Mouse (Mus musculus) heart, adult 11 months (tissue): Measurements from ENCODE around the gene Rb1.

Source experiments
- DNase-seq: peaks from one replicate; pipeline ENCODE4 v3.0.0; 2022

Rb1 gene

DNA sequence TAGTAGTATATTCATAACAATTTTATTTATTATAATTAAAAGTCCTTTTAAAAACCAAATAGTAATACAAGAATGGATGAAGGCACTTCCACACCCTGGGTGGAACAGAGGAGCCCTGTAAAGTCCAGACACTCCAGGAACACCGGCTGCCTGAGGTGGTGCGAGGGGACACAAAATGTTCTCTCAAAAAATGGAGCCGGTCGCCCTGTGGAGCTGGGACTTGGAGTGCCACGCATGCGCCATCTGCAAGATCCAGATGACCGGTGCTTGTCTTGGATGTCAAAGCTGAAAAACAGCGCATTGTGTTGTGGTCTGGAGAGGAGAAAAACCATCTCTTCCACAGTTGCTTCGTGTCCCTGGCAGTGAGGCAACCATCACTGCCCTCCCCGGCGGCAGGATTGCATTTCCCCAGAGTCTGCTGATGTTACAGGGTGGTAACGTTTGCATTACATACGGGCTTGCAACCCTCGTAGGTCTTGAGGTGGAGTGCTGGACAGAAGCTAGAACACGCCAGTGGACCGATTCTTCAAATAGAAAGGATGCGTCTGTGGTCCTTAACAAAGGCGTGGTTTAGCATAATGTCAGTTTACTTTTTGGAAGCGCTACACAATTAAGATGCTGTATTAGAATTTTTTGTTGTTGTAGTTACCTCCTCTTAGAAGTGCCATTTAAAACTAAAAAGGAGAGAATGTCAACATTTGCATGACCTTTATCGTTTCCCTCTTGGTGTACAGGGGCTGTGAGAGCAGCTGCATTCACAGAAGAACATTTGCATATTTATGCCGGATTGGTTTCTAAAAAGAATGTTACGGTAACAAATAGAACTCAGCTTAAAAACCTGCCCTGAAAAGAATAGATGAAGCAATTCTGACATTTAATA, 9.5 kb upstream of the Rb1 start:
- peak; percentile 84 for DNase-seq

DNA sequence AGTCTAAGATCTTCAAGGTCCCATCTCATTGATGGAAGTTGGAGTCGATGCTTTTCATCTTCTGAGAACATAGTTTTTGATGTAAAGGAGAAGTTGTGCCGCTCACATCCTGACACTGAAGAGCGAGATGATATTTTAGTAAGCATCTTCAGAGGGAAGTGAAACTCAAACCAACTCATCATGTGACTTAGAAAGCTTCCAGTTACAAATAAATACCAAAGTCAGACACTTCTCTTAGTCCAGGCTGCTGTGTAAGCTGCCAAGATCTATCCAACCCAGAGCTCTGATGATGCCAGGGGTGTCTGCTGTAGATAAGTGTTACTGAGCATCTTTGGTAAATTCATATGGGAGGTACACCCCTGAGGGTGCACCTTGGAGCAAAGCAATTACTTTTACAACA, 8.3 kb upstream of the Rb1 start:
- DNase-seq = peak; percentile 78

DNA sequence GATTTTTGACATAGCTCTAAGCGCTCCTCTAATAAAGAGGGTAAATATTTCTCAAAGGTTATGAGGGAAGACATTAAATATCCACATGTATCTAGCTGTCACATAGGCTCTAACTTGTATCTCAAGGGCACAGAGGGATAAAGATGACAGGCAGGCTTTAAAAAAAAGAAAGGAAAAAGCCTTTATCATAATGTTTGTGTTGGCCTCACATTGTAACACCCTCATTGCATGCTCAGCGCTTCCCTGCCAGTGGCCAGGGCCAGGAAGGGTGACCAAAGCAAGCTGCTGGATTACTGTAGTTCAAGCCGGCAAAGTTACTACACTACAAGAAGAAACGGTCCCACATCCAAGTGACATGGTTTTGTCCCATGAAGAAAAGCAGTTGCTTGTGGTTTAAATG, 5.8 kb upstream of the Rb1 start:
- peak; percentile 88 for DNase-seq

DNA sequence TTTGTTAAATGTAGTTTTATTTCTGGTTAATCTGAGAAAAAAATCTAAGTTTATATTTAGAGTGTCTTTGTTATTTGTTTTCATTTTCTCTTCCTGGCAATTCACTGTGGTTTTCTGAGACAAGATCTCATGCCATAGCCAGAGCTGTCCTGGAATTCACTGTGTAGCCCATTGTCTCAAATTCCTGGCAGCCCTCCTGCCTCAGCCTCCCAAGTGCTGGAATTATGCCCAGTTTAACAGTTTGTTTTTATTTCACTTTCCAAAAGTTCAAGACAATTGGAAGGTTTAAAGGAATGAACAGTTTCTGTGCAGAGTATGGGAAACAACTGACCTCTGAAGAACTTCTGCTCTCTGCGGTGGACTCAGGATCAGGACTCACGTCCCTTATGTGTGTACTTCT, 4.2 kb upstream of the Rb1 start:
- DNase-seq = peak; percentile 81

DNA sequence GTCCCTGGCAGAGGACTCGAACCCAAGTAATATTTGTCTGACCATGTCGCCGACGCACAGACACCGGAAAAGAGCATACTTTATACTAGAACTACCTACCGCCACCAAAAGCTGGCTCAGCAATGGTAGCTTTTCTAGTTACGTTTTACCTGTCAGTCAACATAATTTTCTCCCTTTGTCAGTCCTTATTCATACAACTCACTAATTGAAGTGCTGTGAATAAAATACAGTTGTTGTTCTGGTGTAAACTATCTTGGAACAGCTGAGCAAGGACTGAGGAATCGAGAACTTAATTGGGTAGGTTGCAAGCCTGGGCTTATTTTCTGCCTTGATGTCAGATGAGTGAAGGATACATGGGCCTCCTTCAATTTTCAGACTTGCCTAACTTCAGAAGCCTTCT, 889 bp upstream of the Rb1 start:
- DNase-seq = no peak

DNA sequence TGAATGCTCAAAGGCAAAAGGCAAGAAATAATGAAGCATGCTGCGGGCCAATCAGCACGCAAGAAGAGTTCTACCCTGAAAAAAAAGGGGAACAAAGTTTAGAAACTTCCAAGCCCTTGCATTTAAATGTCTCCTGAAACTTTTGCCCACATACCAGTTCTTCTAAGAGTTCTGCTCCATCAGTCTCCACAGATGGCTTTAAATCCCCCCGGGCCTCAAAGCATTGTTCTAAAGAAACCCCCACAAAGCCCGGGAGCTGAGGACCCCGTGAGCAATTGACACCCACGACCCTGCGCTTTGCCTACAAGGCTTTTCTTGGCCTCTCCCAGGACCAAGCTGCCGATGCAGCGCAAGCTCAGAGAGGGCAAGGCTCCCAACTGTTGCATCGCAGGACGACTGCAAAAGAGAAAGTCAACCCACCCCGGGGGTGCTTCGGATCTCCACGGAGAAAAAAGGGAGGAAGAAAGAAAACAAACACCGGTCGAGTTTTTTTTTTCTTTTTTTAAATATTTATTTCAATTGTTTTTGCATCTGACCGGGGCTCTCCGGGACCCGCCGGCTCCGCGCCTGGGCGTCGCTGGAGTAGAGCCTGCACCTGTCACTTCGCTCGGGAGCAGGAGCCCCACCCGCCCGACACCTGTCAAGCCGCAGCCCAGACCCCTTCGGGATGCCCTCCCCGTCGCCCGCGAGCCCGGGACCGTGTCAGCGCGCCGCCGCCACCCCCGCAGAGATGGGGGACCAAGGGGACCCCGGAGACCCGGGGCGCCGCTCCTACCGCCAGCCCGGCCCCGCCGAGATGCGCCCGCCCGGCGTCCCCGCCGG, 777 bp downstream of the Rb1 start:
- DNase-seq = peak; percentile 96

DNA sequence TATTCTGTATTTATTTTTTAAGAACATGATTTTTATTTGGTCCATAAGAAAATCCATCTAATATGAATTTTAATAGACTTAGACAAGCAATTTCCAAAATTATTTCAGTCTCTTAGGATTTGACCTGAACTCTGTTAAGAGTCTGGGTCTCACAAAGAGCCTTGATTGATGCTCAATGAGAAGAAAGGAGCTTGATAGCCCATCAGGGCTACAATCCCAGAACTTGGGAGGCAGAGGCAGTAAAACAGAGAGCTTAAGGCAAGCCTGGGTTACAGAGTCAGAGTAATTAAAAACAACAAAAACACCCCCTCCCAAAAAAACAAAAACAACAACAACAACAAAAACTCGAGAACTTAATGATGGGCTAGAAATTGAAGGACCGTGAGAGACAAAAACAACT, 1.7 kb downstream of the Rb1 start:
- DNase-seq = peak; percentile 49

DNA sequence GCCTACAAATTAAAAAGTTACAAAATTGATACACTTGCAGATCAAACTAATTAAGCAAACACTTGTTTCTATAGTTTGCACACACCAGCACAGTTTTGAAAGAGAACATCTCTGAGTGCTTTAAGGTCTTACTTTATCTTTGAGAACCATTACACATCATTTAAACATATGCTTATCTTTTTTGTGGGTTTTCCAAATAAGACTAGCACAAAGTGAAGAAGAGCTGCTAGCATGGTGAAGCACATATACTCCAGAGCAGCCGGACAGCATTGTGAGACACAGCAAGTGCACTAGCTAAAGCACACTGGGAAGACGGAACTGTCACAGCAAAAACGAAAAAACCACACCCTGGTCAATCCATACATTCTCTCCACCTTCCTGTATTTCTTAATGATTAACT, 3.5 kb downstream of the Rb1 start:
- peak; percentile 45 for DNase-seq

DNA sequence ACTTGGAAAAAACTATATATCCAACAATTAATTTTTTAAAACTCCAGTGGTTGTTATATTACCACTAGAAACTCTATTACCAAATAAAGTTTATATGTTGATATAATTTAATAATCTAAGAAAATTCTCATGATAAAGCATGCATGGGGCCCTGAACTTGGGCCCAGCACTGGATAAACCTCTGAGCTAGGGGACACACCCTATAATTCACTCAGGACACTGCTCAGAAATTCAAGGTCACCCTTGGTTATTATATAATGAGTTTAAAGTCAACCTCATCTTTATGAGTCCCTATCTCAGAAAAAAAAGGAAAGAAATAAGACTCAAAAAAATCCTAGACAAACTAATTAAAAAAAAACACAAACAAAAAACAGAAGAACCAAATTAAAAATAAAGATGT, 8.7 kb downstream of the Rb1 start:
- DNase-seq = peak; percentile 35

DNA sequence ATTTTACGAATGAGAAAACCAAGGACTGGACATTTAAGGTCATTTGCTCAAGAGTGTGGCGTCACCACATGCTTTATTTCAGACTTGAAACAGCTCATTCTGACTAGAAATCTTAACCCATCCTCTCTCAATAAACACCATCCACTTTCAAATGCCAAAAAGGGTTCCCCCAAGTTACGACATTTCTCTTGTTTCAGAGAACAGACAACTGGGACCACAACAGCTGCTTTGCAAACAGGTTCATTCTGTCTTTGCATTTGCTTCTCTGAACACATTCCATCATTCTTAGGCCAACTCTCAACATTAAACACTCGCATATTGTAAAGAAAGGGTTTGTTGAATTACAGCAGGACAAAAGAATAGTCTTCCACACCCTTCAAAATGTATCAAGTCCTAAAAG, 11.8 kb downstream of the Rb1 start:
- no peak for DNase-seq

DNA sequence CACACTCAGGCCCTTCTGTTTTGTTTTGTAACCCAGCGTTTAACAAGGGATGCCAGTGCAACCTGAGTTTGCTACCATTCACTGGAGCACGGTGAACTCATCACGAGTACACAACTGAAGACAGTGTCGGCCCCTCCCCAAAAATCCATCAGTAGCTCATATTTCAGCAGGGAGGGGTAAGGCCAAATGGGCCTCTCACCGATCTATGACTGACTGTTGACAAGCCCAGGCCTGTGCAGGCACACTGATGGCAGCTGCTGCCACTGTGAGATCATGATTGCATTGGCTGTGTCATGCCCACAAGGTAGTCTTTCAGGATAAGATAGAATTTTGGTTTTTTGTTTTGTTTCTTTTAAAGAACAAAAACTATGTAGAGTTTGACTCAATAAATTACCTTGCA, 12.2 kb downstream of the Rb1 start:
- DNase-seq = peak; percentile 55

DNA sequence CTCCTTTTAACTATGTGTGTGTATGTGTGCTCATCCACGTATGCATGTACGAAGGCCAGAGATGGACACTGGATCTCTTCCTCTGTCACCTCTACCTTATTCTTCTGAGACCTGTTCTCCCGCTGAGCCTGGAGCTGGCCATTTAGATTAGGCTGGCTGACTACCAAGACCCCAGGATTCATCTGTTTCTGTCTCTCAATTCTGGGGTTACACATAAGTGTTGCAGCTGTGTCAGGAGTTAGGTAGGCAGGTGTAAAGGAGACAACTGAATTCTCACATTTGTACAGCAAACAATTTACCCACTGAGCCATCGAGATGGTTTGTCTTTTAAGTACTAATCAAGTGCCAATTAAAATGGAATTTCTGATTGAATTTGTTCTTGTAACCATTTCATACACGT, 12.7 kb downstream of the Rb1 start:
- no peak for DNase-seq

DNA sequence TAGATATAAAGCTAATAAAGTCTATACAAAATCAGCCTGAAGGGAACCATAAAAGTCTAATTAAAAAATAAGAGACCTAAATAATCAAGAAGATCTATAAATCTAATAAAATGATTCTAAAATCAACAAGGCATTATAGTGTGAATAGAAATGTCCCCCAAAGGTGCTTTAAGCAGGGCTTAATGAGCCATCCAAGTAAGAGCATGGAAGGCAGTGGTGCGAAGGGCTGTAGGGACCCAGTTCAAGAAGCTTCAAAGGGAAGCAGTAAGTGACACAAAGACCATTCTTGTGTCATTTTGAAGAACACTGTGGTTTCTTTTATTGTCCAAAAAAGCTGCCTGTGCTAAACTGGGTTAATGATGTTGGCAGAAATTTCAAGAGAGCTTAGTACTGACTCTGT, 18.1 kb downstream of the Rb1 start:
- no peak for DNase-seq

DNA sequence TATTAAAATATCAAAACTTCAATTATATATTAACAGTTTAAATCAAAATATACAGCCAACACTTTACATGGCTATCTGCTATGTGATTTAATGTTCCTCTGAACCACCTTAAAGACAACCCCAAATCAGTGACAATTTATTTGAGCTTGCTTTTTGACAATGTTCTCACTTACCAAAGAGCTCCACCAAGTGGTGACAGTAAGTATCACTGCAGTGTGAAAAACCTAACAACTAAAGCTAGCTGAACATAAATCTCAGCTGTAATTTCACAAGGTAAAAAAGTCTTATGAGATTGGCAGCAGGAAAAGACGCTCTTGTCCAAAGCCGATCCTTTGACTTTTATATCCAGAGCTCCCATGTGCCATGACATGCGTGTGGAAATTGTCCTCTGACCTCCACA, 22.4 kb downstream of the Rb1 start:
- no peak for DNase-seq

DNA sequence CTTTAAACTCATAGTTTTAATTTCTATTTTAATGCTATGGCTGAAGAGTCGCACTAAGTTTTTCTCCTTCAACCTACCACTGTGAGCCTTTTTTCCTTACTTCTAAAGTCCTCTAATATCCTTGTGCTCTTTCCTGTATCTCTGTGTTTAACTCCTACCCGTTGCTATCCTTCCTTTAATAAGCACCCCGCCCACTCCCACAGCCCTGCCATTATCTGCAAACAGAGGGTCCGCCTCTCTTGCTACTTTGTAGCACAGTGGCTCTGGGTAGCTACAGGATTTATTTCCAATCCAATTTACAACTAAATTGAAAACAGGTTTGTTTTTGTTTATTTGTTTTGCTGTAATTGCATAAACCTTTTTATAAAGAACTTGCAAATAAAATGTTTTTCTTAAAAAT, 23.8 kb downstream of the Rb1 start:
- no peak for DNase-seq

DNA sequence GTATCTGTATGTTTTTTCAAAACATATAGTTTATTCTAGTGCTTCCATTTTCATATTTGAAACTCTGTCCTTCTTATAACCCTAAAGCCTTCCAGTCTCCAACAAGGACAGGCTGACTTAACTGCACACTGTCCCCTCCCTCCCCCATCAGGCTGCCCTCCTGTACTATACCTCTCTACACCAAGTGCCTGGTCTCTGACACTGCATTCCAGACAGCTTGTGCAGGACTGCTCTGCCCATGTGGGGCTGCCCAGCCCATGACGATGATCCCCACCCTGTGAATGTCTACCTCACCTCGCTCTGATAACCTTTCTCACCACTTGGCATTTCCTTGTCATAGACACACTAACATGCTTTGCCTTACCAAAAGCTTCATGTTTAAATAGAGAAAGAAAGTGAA, 30.1 kb downstream of the Rb1 start:
- no peak for DNase-seq

DNA sequence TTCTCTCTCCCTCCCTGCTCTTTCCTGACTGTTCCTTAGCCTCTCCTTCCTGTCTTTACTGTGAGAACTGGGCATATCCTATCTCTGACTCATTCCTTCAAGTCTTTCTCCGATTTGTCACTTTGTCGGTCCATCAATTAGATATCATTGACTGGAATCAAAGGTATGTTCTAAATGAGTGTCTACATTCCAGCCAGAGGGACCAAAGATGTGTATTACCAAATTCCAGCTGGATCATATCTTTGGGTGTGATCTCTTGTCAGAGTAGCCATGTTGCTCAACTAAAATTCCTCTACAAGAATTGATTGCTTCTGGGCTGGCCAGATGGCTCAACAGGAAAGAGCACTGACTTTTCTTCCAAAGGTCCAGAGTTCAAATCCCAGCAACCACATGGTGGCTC, 32.0 kb downstream of the Rb1 start:
- no peak for DNase-seq

DNA sequence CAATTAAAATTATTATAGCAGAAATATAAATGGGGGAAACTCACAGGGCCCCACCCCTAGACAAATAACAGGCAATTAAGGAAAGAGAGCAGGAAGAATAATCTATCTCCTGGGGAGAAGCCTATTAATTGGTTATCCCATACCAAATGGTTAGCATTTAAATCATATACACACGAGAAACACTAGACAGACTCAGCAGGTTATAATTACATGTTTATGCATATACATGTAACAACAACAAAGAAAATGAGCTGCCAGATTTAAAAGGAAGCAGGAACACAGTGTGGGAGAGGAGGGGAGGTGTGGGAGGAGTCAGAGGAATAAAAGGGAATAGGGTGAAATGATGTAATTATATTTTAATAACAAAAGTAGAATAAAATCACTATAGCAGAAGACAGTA, 33.2 kb downstream of the Rb1 start:
- no peak for DNase-seq

DNA sequence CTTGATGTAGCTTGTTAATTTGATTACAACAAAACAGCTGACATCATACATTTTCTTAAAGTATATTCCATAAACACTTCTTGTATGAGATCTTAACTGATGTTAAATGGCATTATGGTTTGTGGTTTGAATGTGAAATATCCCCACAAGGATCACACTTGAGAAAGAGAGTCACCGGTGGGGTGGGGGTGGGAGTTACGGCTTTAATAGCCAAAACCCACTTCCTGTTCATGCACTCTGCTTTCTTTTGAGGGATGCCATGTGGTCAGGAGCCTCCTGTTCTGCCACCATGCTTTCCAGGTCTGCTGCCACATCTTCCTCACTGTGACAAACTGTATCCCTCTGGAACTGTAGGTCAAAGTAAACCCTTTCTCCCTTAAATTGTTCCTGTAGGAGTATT, 35.7 kb downstream of the Rb1 start:
- DNase-seq = no peak

DNA sequence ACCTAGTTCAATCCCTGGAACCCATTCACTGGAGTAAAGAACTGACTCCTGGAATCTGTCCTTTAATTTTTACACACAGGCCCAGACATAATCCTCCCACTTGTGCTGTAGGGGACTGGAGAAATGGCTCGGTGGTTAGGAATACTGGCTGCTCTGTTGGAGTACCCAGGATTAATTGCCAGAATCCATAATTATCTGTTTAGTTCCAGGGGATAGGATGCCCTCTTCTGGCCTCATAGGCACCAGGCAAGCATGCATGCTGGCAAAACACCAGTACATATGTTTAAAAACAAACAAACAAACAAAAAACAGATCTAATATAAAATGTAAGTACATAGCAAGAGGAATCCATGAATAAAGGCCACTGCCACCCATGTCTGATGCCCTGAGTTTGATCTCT, 44.6 kb downstream of the Rb1 start:
- DNase-seq = no peak

DNA sequence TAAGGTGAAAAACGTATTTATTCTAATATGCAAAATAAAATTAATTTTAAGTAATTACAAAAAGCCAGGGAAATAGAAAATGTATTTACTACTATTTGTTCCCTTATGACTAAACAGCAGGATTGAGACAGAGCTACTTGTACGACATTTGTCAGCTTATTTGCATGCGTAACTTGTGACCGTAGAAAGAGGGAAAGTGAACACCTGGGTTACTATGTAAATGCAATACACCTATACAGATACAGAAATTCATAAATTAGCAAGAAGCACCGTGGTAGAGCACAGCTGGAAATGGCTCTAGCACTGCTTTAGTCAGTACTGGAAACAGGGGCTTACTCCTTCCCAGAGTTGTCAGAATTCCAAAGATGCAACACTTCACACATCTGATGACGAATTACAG, 46.5 kb downstream of the Rb1 start:
- no peak for DNase-seq

DNA sequence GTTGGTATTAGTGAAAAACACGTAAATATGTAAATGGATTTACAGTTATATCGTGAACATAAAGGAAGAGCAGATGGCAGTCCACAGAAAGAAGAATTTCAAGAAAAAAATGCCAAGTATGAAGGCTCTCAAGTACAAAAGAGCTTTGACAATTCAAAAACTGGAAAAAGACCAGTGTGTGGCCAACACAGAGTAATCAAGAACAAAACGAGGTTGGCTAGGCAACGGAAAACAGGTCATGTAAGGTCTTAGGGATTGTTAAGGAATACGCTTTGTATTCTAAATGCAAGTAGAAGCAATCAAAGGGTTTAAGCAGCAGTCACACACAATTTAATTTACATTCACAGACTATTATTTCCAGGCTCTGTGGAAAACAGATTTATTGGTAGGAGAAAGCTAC, 53.8 kb downstream of the Rb1 start:
- DNase-seq = no peak

DNA sequence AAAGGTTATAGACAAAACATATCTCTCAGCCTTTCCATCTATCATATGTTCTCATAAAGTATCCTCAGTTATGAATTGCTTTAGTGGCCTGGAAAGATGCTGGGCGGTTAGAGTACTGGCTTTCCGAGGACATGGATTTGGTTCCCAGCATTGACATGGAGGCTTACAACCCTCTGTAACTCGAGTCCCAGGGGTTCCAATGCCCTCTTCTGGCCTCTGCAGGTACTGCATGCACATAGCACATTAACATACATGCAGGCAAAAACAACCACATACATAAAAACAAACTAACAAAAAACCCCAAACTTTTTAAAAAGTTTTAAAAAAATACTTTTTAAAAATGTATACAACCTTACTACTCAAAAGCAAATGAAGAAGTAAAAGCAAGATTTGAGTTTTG, 59.5 kb downstream of the Rb1 start:
- no peak for DNase-seq

DNA sequence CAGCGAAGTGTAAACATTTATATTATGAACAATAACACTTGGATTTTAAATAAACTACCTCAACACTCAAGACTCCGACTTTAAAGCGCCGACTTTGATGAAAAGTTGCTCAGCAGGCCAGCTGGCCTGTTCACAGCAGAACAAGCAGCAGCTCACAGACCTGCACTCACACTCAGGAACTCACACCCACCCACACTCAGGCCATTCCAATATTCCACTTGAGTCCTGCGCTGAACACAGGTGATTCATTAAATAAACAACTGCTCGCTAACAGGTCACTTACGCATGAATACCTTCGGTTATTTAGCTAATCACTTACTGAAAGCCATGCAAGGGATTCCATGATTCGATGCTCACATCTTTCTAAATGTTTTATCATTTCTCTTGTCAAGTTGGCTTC, 63.4 kb downstream of the Rb1 start:
- no peak for DNase-seq

DNA sequence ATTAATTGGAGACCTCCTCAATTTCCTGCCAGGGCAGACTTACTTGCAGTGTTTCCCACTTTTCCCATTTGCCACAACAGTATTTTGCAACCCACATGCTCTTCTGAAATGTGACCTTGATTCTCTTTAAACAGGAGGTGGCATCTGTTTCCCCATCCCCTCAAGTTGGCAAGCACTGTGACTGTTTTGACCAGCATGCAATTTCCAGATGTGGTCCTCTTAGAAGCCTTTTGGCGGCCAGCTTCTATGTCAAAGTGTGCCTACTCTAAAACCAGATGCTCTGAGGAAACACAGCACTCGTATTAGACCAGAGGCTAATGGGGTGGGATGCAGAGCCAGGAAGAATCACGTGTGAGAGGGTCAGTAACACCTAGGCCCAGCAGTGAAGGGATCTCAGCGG, 67.4 kb downstream of the Rb1 start:
- peak; percentile 93 for DNase-seq
